Mouse (Mus musculus) liver, postnatal 0 days (tissue): ENCODE data around the gene Gm20431. TPM values are rescaled to one million over a fixed set of nuclear protein-coding genes. Genes with fewer than 3 reads are reported as not detected.
A peak's percentile ranks its signal among the peaks of the same experiment; 100 is the strongest.

Experiments used
- ATAC-seq: fragments of 200-750 bp; cut with Nextera tagmentation; 2 replicates; pipeline ENCODE4 v1.8.0; 2017; ENCODE audit warnings: mild to moderate bottlenecking, moderate library complexity
- DNase-seq: peaks from one replicate; pipeline ENCODE4 v3.0.0-alpha.2; 2016
- H3K27ac ChIP-seq: fragments of 300-500 bp; sonication (generic); 2 replicates; pipeline ENCODE4 v1.5.1; 2014; ENCODE audit warnings: antibody characterized with exemption, moderate library complexity, mild to moderate bottlenecking, low read depth
- H3K27me3 ChIP-seq: fragments of 300-500 bp; sonication (generic); 2 replicates; pipeline ENCODE4 v1.6.1; 2014; ENCODE audit warnings: low read length, control low read depth, mixed read lengths; ENCODE audit not compliant: insufficient read depth
- H3K36me3 ChIP-seq: fragments of 300-500 bp; sonication (generic); replicated peaks from 2 replicates; pipeline ENCODE4 v1.6.1; 2014; ENCODE audit warnings: mild to moderate bottlenecking, control low read depth, low read length, moderate library complexity, mixed read lengths; ENCODE audit not compliant: insufficient read depth
- H3K4me1 ChIP-seq: fragments of 300-500 bp; sonication (generic); 2 replicates; pipeline ENCODE4 v1.6.1; 2014; ENCODE audit warnings: antibody characterized with exemption, mild to moderate bottlenecking, control low read depth; ENCODE audit not compliant: insufficient read depth
- H3K4me2 ChIP-seq: fragments of 300-500 bp; sonication (generic); 2 replicates; pipeline ENCODE4 v1.6.1; 2014; ENCODE audit warnings: low read depth, mild to moderate bottlenecking, low read length, moderate library complexity, mixed read lengths
- H3K4me3 ChIP-seq: fragments of 300-500 bp; sonication (generic); 2 replicates; pipeline ENCODE4 v1.5.1; 2014; ENCODE audit warnings: low read depth, low read length
- H3K9ac ChIP-seq: fragments of 300-500 bp; sonication (generic); replicated peaks from 2 replicates; pipeline ENCODE4 v1.6.1; 2014; ENCODE audit warnings: mild to moderate bottlenecking, moderate library complexity
- H3K9me3 ChIP-seq: fragments of 300-500 bp; sonication (generic); 2 replicates; pipeline ENCODE4 v1.6.1; 2016; ENCODE audit warnings: mild to moderate bottlenecking, control low read depth, low read length, mixed read lengths
- CTCF ChIP-seq: sonication (generic); IDR thresholded peaks from 2 replicates; pipeline ENCODE4 v1.5.1; 2016; ENCODE audit warnings: antibody characterized with exemption, low read depth
- EP300 ChIP-seq: IDR thresholded peaks from 2 replicates; pipeline ENCODE4 v1.6.1; 2016; ENCODE audit warnings: antibody characterized with exemption, low read depth, mild to moderate bottlenecking
- WGBS: fragments of 180-500 bp; shearing (Covaris S2); extraction: QIAGEN DNeasy Blood & Tissue Kit; methylation state at CpG from one replicate; pipeline ENCODE4 v1.1.7; 2014; ENCODE audit not compliant: insufficient replicate concordance; 5-methylcytosine and 5-hydroxymethylcytosine counted together
- polyA plus RNA-seq: library from polyadenylated mRNA; unstranded; fragments of >200 nt; fragmentation: Nextera tagmentation; extraction: Ambion mirVana; gene quantifications from 2 replicates; pipeline ENCODE4 v1.2.1, GENCODE M21; 2015

Gene Gm20431
- polyA plus RNA-seq, 1 experiment from 2014 or later, result 1.7 TPM

GRCm38 (mm10) chr2:167702126-167702525 lies 40.8 kb upstream of the Gm20431 start:
- no peaks in the 10 kb centered on the region; the same call in 1 of the 2 replicates for H3K4me1 ChIP-seq
- no peak overlapping the region for H3K4me3 ChIP-seq
- no peaks in the 10 kb centered on the region for H3K9me3 ChIP-seq
- H3K27ac ChIP-seq, result peak overlapping the region; percentile 64
- no peaks in the 10 kb centered on the region for H3K36me3 ChIP-seq
- H3K27me3 ChIP-seq, result no peaks in the 10 kb centered on the region
- no peak for ATAC-seq
- H3K9ac ChIP-seq, result no peak overlapping the region
- TF ChIP-seq CTCF, result no peak
- no peak for TF ChIP-seq EP300
- H3K4me2 ChIP-seq, result peak overlapping the region; percentile 38; the same call in 1 of the 2 replicates
- DNase-seq, result no peak
- WGBS, result 60% methylated on average over 6 of the region's 6 CpGs

GRCm38 (mm10) chr2:167701472-167701871 lies 40.2 kb upstream of the Gm20431 start:
- no peak for ATAC-seq
- 46% methylated on average over 5 of the region's 5 CpGs for WGBS
- Histone ChIP-seq H3K27me3 (no peaks in the 10 kb centered on the region), H3K4me3 (no peak overlapping the region), H3K36me3 (no peaks in the 10 kb centered on the region), H3K27ac (peak overlapping the region; percentile 64), H3K4me1 (no peaks in the 10 kb centered on the region; the same call in 1 of the 2 replicates), H3K9ac (no peak overlapping the region), H3K4me2 (peak overlapping the region; percentile 38; the same call in 1 of the 2 replicates), H3K9me3 (no peaks in the 10 kb centered on the region)
- TF ChIP-seq EP300 (no peak), CTCF (no peak)
- no peak for DNase-seq

GRCm38 (mm10) chr2:167700018-167700417 lies 38.7 kb upstream of the Gm20431 start:
- H3K4me1 ChIP-seq, result no peaks in the 10 kb centered on the region; the same call in 1 of the 2 replicates
- H3K9me3 ChIP-seq, result no peaks in the 10 kb centered on the region
- H3K4me3 ChIP-seq, result no peak overlapping the region
- DNase-seq, result no peak
- 62% methylated on average over 5 of the region's 5 CpGs for WGBS
- no peak overlapping the region for H3K9ac ChIP-seq
- ATAC-seq, result no peak
- no peak overlapping the region for H3K27ac ChIP-seq
- no peaks in the 10 kb centered on the region for H3K36me3 ChIP-seq
- H3K4me2 ChIP-seq, result no peak overlapping the region
- TF ChIP-seq EP300, result no peak
- TF ChIP-seq CTCF, result no peak
- no peaks in the 10 kb centered on the region for H3K27me3 ChIP-seq

GRCm38 (mm10) chr2:167697902-167698301 lies 36.6 kb upstream of the Gm20431 start:
- ATAC-seq (peak; percentile 80), DNase-seq (peak; percentile 59)
- peak overlapping the region; percentile 69 for H3K27ac ChIP-seq
- H3K4me2 ChIP-seq, result peak overlapping the region; percentile 44
- no peaks in the 10 kb centered on the region for H3K36me3 ChIP-seq
- H3K27me3 ChIP-seq, result no peaks in the 10 kb centered on the region
- H3K9me3 ChIP-seq, result no peaks in the 10 kb centered on the region
- H3K4me3 ChIP-seq, result no peak overlapping the region
- 0 out of 2 replicates have a peak overlapping the region, but pooled peaks have one; percentile 1 for H3K9ac ChIP-seq
- H3K4me1 ChIP-seq, result no peaks in the 10 kb centered on the region; the same call in 1 of the 2 replicates
- 6% methylated on average over 5 of the region's 5 CpGs for WGBS
- TF ChIP-seq CTCF (0 out of 2 replicates have a peak, but pooled peaks have one; percentile 21), EP300 (no peak; the same call in 1 of the 2 replicates)

DNA sequence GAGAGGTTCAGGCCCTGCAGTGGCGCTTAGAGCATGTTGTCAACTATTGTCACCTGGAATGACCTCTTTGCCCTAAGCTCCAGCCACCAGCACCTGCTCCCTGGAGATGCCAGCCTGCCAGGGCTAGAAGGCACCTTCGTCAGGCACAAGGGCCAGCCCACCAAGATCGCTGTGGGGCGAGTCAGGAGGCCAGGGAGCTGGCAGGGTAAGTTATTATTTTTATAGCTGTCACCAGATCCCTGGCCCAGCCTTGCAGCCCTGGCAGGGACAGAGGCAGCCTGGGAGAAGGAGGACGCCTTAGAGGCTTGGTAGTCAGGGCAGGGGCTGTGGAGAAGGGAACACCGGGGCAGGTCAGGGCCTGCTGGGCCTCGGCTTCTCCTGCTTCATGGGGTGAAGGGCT lies 34.8 kb upstream of the Gm20431 start:
- Histone ChIP-seq H3K9me3 (no peaks in the 10 kb centered on the region), H3K36me3 (peaks cover 9% of the 10 kb centered on the region; the same call in 1 of the 2 replicates), H3K27ac (no peak overlapping the region), H3K27me3 (no peaks in the 10 kb centered on the region), H3K9ac (no peak overlapping the region), H3K4me2 (no peak overlapping the region), H3K4me1 (peaks cover 9% of the 10 kb centered on the region; the same call in 1 of the 2 replicates), H3K4me3 (no peak overlapping the region)
- TF ChIP-seq EP300 (no peak), CTCF (no peak)
- 89% methylated on average over 7 of the region's 7 CpGs for WGBS
- ATAC-seq (no peak), DNase-seq (no peak)

GRCm38 (mm10) chr2:167695491-167695890 lies 34.2 kb upstream of the Gm20431 start:
- ATAC-seq (no peak), DNase-seq (no peak)
- Histone ChIP-seq H3K27ac (no peak overlapping the region), H3K4me2 (no peak overlapping the region), H3K9me3 (no peaks in the 10 kb centered on the region), H3K27me3 (no peaks in the 10 kb centered on the region), H3K36me3 (peaks cover 10% of the 10 kb centered on the region; the same call in 1 of the 2 replicates), H3K4me3 (no peak overlapping the region), H3K9ac (no peak overlapping the region), H3K4me1 (peaks cover 9% of the 10 kb centered on the region; the same call in 1 of the 2 replicates)
- WGBS, result 81% methylated on average over 14 of the region's 14 CpGs
- TF ChIP-seq CTCF (no peak), EP300 (no peak)

- no peak for TF ChIP-seq EP300
- TF ChIP-seq CTCF, result no peak
- ATAC-seq, result no peak
- H3K4me3 ChIP-seq, result no peak overlapping the region
- 81% methylated on average over 7 of the region's 7 CpGs for WGBS
- H3K27ac ChIP-seq, result no peak overlapping the region
- no peak overlapping the region for H3K4me2 ChIP-seq
- DNase-seq, result no peak
- H3K36me3 ChIP-seq, result peaks cover 10% of the 10 kb centered on the region; the same call in 1 of the 2 replicates
- no peak overlapping the region for H3K9ac ChIP-seq
- H3K9me3 ChIP-seq, result no peaks in the 10 kb centered on the region
- peaks cover 9% of the 10 kb centered on the region; the same call in 1 of the 2 replicates for H3K4me1 ChIP-seq
- no peaks in the 10 kb centered on the region for H3K27me3 ChIP-seq
Observed at GRCm38 (mm10) chr2:167694963-167695362, 33.7 kb upstream of the Gm20431 start.
